Mouse (Mus musculus) liver, adult 10 weeks (tissue): ENCODE data around the gene Maged1. TPM values are rescaled to one million over a fixed set of nuclear protein-coding genes. Genes with fewer than 3 reads are reported as not detected.

Experiments used
- polyA plus RNA-seq: library from polyadenylated mRNA; stranded (reverse); fragments of 350-450 nt; fragmentation: Illumina TruSeq; extraction: RNeasy Lipid Tissue Mini Kit (QIAGEN cat#74804); gene quantifications from one replicate; pipeline ENCODE4 v1.2.3, GENCODE M21; 2014; ENCODE audit warnings: low read depth, low replicate concordance

Gene Maged1
- 18.0 TPM for polyA plus RNA-seq

GRCm38 (mm10) chrX:94541918-94542355 lies at the start of gene Maged1:
Maged1 (minus strand) TSS chrX:94542143.

Other genes starting within 250 kb of the Maged1 start
- not detected for gene Fam90a1b, start 175.4 kb downstream of the Maged1 start, polyA plus RNA-seq
- 135 TPM for gene Apoo, start 175.0 kb downstream of the Maged1 start, polyA plus RNA-seq
- gene Gspt2, start 93.9 kb upstream of the Maged1 start, polyA plus RNA-seq, result 1.3 TPM
- gene Zxdb, start 182.4 kb upstream of the Maged1 start, polyA plus RNA-seq, result 3.0 TPM